Mouse (Mus musculus): ENCODE results near the gene 2310009B15Rik. TPM values are rescaled to one million over a fixed set of nuclear protein-coding genes. Genes with fewer than 3 reads are reported as not detected.

2310009B15Rik gene
- 10 to 100 TPM; 21.3 to 24.4 (median 22.3) TPM for total RNA-seq (2022)

DNA sequence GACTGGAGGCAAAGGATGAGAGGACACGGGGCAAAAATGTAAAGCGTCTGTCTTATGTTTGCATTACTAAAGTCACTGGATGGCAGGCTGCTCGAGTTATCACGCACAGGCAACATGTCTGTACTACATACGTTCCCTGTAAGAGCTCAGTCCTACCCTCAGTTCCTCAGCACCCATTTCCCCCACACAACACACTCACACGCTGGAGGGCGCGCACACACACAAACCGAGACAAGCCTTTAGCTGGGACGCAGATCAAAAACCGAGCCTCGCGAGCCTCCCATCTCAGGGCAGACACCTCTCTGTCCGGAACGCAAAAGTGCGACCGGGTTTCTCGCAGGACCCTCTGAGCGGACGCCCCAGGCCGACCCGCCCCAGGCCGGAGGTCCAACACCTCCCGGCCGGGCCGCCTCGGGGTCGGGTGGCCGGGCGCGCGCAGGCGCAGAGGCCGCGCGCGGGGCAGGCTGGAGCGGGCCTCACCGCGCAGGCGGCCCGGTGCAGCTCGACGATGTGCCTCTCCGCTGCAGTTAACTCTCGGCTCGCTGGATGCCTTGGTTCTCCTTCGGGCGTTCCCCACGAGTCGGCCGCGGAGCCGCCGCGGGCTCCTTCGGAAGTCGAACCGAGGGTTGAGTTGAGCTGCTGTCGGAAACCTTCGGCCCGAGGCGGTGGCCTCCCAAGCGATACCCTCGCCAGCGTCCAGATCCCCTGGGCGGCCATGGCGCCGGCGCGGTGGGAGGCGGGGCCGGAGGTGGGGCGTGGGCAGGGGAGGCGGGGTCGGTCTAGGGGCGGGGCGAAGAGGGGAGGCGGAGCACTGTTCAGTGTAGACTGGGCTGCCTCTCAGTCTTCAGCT lies at the start of gene 2310009B15Rik:
Gene 2310009B15Rik, minus strand, starts transcription at position 752 of the 850 bp plus-strand sequence.
- DNase-seq (ENCODE audit: low spot score in 2 of 2): peak; percentile 61 to 76

DNA sequence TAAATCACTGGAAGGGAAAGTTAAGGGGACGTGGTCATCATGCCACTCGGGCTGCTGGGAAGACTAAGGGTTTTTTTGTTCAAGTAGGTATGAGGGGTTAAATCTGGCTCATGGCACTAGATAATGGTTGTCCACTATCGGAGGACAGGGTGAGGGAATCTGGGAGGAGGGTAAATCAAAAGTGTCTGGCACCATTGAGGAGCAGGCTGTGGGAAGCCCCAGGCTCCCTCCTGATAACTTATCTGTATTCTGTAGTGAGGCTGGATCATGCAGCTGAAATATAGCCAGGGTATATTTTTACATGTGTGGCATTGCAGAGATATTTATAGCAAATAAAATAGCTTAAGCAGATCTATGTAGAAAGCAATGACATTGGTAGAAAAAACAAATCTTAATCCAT lies 49.6 kb upstream of the 2310009B15Rik start:
- DNase-seq (ENCODE audit: low spot score in 2 of 2): no peak

DNA sequence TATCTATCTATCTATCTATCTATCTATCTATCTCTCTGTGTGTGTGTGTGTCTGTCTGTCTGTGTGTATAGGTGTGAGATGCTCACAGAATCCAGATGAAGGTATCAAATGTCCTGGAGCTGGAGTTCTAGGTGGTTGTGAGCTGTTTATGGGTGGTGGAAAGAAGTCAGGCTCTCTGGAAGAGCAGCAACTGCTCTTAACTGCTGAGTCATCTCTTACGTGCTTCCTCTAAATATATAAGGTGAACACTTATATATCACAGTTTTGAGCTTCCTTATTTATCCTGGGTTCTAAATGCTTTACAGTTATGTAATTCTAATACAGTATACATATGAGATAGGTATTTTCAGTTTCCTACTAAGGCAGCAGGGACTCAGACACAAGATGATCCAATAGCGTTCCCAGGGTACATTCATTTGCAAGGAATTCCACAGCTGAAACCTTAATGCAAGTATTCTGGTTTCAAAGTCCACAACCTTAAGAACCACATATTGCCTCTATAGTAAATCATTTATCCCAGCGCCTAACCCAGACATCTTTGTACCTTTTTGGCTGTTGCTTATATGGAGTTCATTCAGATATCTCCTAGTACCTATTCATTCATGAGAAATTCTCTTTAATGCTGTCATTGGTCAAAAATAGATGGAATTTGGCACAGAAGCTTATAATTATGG lies 48.6 kb upstream of the 2310009B15Rik start:
- DNase-seq (ENCODE audit: low spot score in 2 of 2): no peak

DNA sequence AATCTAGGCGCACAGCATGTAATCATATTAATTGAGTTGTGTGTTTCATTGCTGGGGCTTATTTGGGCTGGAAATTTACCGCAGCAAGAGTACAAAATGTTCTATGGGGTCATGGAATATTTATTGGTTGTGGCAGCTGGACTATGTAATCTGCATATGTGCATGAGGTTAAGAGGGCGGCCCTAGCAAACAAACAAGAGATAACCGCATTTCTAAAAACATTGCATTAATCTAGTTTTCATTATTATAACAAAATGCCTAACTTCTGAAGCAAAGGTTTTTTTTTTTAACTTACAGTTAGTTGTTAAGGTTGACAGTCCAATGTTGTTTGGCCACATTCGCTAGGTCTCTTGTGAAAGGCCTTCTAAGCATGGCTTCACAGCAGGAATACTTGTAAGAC lies 47.2 kb upstream of the 2310009B15Rik start:
- DNase-seq (ENCODE audit: low spot score in 2 of 2): no peak

DNA sequence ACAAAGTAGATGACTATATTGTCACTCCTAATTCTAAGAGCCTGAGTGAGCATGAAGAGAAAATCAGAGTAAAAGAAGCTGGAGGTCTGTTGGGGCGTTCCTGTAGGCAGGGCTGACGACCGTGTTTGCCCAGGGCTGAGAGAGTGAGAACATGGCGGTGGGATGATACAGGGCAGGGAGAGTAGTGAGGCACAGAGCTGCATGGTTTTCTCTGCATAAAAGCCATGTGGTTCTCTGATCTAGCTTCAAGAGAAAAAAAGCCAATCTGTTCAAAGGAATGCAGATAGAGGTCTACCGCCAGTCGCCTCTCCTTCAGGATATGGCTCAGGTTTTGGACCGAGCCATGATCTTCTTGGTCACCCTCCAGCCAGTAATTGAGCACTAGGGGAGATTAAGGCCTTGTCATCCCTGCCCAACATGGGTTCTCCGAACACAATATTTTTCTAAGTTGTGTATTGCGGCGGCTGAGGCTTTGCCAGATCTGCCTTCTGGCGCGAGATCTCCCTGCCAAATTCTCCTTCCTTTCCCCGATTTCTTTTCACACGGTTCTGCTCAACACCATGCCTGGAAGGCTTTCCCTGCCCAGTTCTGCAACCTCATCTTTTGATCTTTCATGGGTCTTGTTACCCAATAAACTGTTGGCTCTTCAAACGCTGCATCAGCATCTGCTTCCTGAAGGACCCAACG lies 44.9 kb upstream of the 2310009B15Rik start:
- peak; percentile 63 to 80 for DNase-seq (ENCODE audit: low spot score in 2 of 2)

DNA sequence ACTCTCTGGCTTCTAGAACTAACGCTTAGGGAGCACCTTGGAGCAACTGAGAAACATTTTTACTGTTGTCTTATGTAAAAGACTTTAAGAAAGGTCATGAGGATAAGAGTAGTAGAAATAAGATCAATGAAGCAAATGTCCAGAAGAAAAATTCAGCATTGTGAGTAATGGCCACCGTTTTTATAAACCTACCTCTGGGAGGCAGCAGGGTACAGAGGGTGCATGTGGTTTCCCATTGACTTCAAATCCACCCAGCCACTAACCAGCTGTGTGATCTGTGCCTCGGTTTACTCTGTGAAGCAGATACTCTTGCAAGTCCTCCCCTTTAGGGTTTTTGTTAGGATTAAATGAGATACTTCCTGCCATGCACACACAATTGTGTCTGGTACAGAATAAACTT lies 39.4 kb upstream of the 2310009B15Rik start:
- DNase-seq (ENCODE audit: low spot score in 2 of 2): no peak

DNA sequence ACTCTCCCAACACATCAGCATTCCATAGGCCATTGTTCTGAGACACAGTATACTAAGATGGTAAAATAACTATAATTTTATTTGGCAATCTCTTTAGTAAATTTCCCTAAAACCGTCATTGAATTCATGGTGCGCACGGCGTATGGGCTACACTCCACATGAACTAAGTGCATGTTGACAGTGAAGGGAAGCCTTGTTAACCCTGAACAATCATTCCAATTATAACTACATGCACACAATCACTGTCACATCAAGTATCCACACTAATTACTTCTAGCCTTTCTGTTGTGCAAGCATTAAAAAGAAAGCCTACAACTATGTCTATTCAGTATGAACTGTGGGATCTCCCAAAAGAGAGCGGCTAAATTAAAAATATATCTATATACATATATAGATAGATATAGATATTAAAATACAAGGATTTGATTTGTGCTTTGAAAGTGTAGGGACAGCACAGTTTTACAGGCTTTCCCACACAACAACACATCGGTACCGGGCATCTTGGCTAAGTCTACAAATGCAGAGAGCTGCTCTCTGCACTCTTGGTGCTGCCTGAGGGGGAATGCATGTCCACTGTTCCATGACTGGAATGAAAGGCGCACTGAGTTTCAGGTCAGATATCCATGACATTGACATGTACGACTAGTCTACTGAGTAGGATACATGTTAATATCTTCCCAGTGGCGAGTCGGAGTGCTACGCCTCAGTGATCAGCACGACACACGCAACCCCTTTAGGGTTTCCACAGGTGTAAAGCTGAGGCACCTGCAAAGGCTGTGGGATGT lies 21.0 kb upstream of the 2310009B15Rik start:
- DNase-seq (ENCODE audit: low spot score in 2 of 2): no peak

DNA sequence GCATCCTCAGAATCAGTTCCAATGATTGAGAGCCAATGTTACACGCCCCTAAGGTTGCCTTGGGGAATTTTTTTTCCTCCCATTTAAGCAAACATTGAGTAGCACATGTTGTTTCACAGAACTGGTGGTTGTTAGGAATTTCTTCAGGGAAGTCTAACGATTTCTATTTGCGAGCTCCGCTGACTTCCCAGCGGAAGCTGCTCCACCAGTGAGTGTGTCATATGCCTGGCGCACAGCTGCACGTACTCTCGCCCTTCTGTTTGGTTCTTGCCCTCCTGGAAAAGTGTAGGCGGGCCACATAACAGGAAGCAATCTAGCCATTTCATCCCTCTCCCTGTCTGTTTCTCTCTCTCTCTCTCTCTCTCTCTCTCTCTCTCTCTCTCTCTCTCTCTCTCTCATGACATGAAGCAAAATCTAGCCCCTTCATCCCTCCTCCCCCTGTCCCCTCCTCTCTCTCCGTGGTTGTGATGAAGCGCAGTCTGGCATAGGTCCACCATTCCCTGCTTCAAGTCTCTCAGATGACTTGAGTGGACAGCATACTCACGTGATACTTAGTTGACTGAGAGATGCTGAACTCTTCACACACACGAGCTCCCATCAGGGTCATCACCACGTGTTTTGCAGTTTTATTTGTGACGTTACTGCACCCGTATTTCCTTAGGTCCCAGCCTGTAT lies 19.9 kb upstream of the 2310009B15Rik start:
- peak in 1 of 2 experiments; percentile 35 for DNase-seq (ENCODE audit: low spot score in 2 of 2)

DNA sequence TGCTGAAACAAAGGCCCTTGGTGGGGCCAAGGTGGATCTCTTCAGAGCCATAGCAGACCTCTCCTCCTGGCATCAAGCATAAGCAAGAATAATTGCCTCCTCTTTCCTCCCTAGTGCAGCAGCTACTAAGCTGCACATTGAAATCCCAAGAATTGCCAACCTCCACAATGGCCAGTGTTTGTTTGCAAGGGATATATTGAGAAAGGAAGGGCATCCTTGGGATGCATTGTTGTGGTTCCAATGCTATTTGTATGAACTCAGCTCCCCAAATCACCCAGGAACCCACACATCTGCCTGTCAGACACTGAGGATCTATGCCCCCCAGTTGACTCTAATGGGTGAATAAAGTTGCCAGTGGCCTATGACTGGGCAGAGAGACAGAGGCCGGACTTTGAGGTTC lies 5.8 kb downstream of the 2310009B15Rik start:
- no peak for DNase-seq (ENCODE audit: low spot score in 2 of 2)

DNA sequence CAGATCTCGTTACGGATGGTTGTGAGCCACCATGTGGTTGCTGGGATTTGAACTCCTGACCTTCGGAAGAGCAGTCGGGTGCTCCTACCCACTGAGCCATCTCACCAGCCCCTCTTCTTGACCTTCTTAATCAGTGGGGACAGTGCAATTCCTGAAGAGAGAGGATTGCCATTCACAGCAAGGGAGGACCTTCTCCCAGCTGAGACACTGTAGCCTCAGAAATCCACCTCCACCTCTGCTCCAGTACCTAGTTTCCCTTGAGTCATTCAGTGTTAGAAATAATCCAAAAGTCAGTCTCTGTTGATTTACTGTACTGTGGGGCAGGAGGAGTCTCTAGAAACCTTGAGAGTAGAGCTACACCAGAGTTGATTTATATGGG lies 6.5 kb downstream of the 2310009B15Rik start:
- no peak for DNase-seq (ENCODE audit: low spot score in 2 of 2)

DNA sequence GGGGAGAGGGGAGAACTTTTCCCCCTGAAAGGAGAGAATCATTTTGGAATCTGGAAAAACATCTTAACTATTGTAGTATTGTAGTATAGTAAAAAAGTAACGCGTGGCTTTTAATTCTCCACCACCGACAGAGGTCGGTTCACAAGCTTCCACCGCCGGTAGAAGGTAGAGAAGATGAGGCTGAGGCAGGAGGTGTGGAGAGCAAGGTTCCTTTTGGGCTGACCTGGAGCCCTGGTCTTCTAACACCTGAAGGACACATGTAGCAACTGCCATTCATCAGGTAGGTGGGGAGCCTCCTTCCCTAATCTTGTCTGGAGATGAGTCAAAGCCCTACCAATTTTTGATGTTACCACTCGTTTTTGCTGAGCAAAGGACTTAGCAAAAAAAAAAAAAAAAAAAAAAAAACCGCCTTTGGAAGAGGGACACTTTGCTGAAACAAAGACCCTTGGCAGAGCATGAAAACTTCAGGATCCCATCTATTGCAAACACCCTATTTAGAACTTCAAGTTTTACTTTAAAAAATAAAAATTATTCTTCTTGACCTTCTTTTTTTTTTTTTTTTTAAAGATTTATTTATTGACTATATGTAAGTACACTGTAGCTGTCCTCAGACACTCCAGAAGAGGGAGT lies 7.0 kb downstream of the 2310009B15Rik start:
- DNase-seq (ENCODE audit: low spot score in 2 of 2): no peak

DNA sequence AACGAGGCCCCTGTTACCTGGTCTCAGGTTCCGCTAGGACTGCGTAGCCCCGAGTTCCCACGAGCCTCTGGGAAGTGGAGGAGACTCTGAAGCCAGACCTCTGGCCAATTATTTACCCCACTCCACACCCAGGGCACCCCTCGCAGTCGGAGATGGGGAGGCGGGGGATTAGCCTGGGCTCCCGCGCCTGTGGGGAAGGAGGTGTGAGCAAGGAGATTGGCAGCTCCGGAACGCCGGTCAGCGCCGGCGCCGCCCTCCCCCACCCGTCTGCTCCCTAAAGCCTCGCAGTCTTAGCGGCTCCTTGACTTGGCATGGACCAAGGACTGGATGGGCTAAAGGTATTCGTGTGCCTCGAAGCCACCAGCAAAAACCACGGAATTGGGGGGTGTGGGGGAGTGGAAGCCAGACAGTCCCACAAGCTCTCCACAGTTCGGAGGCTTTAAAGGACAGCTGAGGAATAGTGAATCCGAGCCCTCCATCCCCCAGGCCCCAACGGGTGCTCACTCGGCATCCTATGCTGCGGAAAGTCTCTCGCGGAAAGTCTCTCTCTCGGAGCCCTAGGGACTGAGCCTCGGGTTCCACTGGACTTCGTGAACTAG lies 8.0 kb downstream of the 2310009B15Rik start, which contains the start of gene Lhx9:
Gene Lhx9, minus strand, starts transcription at position 67 of the 599 bp plus-strand sequence.
- no peak for DNase-seq (ENCODE audit: low spot score in 2 of 2)

DNA sequence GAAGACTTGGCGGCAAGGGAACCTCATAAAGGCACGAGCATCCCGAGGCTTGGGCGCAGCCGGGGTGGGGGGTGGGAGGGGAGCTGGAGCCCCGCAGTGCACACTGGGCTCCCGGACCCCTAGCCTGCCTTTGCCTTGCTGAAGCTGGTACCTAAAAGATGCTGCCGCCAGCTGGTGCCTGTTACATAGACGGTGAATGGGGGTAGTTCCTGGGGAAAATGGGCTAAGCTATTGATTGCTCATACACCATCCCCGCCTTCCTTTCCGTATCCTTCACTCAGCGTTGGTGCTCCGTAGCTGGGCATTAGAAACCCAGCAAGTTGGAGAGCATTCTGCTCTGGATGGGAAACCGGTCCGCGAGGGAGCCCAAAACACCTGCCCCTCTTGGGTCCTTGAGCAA lies 8.6 kb downstream of the 2310009B15Rik start:
- DNase-seq (ENCODE audit: low spot score in 2 of 2): no peak

DNA sequence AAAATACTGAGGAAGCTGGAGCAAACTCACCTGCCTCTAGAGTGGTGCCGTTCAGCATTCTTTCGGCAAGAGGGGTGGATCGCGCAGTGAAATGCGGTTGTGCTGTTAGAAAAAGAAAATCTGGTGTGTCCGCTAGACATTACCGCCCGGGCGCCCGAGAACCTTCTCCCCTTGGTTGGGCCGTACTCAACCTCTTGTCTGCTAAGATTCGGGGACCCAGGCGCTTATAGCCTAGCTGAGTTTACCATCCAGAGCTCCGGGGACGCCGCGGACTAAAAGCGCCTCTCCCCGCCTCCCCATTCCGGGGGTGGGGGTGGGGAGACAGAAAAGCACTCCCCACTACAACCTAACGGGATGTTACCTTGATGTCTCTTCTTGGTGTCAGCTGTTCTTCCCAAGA lies 9.5 kb downstream of the 2310009B15Rik start:
- DNase-seq (ENCODE audit: low spot score in 2 of 2): no peak

DNA sequence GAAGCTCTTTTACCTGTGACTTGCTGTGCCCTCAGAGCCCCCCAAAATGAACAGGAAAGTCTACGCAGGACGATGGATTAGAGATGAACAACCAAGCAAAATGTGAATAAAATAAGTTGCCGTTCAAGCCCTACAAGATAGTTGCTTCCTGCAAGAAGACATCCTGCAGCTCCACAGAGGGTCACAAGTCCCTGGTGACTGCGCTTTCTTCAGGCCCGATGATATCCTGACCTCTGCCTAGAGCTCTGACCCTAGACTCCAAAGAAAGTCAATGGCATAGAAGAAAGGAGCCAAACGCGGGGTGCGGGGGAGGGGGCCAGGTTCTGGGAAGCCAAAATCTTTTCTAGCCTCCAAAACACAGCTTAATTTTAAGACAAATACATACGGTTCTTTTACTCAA lies 10.1 kb downstream of the 2310009B15Rik start:
- DNase-seq (ENCODE audit: low spot score in 2 of 2): no peak

DNA sequence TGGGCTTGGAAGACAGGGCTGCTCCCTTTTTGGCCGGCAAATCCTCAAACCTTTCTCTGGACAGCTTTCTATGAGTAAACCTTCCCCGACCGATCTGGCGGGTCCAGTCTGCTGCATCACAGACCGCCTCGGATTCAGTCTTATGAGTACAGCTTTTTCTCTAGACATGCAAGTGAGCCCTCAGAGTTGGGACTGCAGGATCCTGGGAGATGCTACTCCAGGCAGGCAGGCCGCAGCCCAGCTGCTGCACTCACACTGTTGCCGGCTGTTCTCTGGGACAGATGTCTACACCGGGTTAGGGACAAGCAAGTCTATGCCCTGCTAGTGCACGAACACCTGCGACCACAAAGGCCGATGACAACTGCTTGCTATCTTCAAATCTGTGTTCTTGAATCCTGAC lies 10.5 kb downstream of the 2310009B15Rik start:
- DNase-seq (ENCODE audit: low spot score in 2 of 2): no peak

DNA sequence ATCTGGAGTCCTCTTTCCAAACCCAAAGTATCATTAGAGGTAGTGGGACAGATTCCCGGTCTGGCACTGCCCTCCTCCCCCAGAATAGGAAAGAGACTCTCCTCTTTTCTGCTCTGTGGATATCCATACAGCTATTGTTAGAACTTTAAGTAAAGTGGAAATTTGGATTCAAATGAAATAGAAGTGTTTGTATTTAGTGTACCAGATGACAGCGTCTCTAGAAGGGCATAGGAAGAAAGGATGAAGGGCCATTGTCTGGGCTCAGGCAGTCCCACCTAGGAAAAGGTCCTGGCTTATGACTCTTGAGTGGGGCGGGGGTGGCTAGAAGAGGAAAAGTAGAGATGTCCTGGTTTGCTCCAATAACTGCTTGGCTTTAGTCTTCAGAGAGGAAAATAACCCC lies 11.2 kb downstream of the 2310009B15Rik start:
- no peak for DNase-seq (ENCODE audit: low spot score in 2 of 2)

DNA sequence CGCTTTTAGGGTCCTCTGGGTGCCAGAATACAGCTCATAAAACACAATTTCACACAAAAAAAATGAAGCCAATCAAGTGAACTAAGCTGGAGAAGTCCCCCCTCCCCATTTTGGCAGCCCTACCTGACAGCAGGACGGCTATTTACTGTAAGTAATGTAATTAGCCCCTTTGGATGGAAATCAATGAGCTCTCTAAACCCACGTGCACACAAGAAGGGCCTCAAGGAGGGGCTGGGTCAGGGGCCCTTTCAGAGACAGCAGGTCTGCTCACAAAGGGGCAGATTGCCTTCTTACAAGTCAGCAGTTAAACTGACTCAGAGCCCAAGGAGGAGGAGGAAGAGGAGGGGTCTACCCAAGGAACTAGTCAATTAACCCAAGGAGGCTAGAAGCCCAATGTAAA lies 12.5 kb downstream of the 2310009B15Rik start:
- DNase-seq (ENCODE audit: low spot score in 2 of 2): no peak

DNA sequence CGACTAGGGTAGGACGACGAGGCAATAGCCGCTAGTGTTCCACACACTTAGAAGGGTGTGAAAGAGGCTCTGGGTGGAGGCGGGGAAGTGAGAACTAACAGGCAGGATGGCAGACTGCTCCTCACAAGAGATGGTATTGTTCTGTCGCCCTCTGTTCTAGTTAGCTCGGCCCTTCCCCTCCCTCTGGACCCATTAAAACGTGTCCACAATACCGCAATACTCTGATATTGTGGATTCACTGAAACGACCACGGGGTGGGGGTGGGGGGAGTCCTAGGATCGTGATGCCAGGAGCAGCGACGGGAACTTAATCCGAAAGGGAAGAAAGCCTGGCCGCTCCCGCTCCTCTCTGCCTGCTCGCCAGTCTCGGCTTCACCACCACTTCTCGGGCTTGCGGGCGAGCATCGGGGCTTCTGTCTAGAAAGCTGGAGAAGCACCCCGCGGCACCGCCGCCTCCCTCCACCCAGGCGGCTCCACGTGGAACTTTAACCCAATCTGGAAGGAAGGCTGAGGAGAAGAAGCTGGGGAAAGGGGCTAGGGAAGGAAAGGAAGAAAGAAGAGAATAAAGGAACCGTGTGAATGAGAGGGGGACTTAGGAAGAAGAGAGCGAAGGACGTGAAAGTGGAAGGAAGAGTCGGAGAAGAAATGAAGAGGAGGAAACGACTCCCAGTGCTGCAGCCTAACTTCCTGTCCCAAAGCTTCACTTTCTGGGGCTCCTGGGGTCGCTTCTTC lies 13.1 kb downstream of the 2310009B15Rik start:
- DNase-seq (ENCODE audit: low spot score in 2 of 2): no peak

Data from layer of hippocampus, adult 8-10 months (tissue).